Mouse (Mus musculus): ENCODE results near the gene Pdlim7. TPM values are rescaled to one million over a fixed set of nuclear protein-coding genes. Genes with fewer than 3 reads are reported as not detected.

Pdlim7 gene
- polyA plus RNA-seq, 1 experiment from 2014 or later: 155 TPM

DNA sequence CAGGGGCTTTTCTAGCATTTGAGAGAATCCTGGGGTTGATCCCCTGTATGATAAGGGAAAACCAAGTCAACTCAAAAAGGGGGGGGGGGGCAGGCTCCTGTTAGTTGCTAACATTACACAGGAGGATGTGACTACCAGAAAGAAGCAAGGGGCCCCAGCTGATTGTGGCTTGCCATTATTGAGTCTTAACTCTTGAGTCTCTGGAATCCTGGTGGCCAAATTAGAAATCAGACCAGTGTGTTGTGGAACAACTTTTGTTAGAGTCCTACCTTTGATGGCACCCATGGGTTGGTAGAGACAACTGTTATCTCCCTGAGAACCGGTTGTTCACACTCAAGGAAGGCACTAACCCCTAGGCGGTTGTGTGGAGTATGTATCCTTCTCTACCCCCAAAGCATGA is 50.5 kb downstream of the Pdlim7 start:
- 46% methylated on average over 2 of the region's 2 CpGs for WGBS
- Histone ChIP-seq H3K9ac (ENCODE audit: low read length) (no peak overlapping the region), H3K27me3 (ENCODE audit: control insufficient read depth, insufficient read depth, low read length) (no peaks in the 10 kb centered on the region), H3K4me2 (ENCODE audit: low read depth, severe bottlenecking) (no peak overlapping the region), H3K4me3 (ENCODE audit: low read depth, low read length) (no peak overlapping the region), H3K27ac (replicated peaks; ENCODE audit: low read depth, low read length) (no peak overlapping the region), H3K9me3 (ENCODE audit: control insufficient read depth, low read length) (no peaks in the 10 kb centered on the region; the same call in 1 of the 2 replicates), H3K36me3 (ENCODE audit: control insufficient read depth, insufficient read depth, low read length) (peaks cover 17% of the 10 kb centered on the region; the same call in 1 of the 2 replicates), H3K4me1 (ENCODE audit: control insufficient read depth, insufficient read depth, low read length) (peaks cover 24% of the 10 kb centered on the region)
- DNase-seq (ENCODE audit: low spot score) (no peak), ATAC-seq (ENCODE audit: insufficient number of reproducible peaks, low FRiP score, low TSS enrichment, low read depth) (no peak)

GRCm38 (mm10) chr13:55451785-55452549 is 61.5 kb downstream of the Pdlim7 start:
- peaks cover under 1% of the 10 kb centered on the region; the same call in 1 of the 2 replicates for H3K4me1 ChIP-seq (ENCODE audit: control insufficient read depth, insufficient read depth, low read length)
- no peak for ATAC-seq (ENCODE audit: insufficient number of reproducible peaks, low FRiP score, low TSS enrichment, low read depth)
- H3K27me3 ChIP-seq (ENCODE audit: control insufficient read depth, insufficient read depth, low read length): no peaks in the 10 kb centered on the region
- 94% methylated on average over 16 of the region's 16 CpGs for WGBS
- H3K4me3 ChIP-seq (ENCODE audit: low read depth, low read length): no peak overlapping the region
- H3K9ac ChIP-seq (ENCODE audit: low read length): no peak overlapping the region
- no peaks in the 10 kb centered on the region for H3K9me3 ChIP-seq (ENCODE audit: control insufficient read depth, low read length)
- no peak for DNase-seq (ENCODE audit: low spot score)
- peaks cover 38% of the 10 kb centered on the region for H3K36me3 ChIP-seq (ENCODE audit: control insufficient read depth, insufficient read depth, low read length)
- H3K4me2 ChIP-seq (ENCODE audit: low read depth, severe bottlenecking): no peak overlapping the region
- no peak overlapping the region for H3K27ac ChIP-seq (replicated peaks; ENCODE audit: low read depth, low read length)

GRCm38 (mm10) chr13:55451296-55451695 is 62.2 kb downstream of the Pdlim7 start:
- Histone ChIP-seq H3K4me3 (ENCODE audit: low read depth, low read length) (no peak overlapping the region), H3K4me1 (ENCODE audit: control insufficient read depth, insufficient read depth, low read length) (peaks cover 7% of the 10 kb centered on the region), H3K4me2 (ENCODE audit: low read depth, severe bottlenecking) (no peak overlapping the region), H3K27ac (replicated peaks; ENCODE audit: low read depth, low read length) (no peak overlapping the region), H3K36me3 (ENCODE audit: control insufficient read depth, insufficient read depth, low read length) (peaks cover 35% of the 10 kb centered on the region), H3K27me3 (ENCODE audit: control insufficient read depth, insufficient read depth, low read length) (no peaks in the 10 kb centered on the region), H3K9me3 (ENCODE audit: control insufficient read depth, low read length) (no peaks in the 10 kb centered on the region), H3K9ac (ENCODE audit: low read length) (no peak overlapping the region)
- ATAC-seq (ENCODE audit: insufficient number of reproducible peaks, low FRiP score, low TSS enrichment, low read depth): no peak
- DNase-seq (ENCODE audit: low spot score): no peak
- 92% methylated on average over 10 of the region's 10 CpGs for WGBS

DNA sequence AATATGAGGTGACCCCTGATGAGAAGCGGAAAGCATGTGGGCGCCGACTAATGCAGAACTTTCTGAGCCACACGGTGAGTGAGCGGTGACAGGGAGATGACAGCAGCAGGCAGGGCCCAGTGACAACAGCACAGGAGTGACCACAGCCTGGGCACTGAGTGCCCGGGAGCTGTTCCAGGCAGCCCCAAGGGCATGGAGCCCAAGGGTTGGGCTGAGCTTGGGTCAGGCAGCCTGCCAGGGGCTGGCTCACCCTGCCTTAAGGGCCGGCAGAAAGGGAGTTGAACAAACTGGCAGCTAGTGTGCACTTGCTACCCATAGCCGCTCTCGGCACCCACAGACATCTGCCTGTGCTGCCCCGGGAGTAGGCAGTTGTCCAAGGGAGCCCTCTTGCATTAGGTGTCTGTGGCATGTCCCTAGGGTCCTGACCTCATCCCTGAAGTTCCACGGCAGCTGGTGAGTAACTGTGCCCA is 62.9 kb downstream of the Pdlim7 start:
- 94% methylated on average over 11 of the region's 11 CpGs for WGBS
- H3K4me1 ChIP-seq (ENCODE audit: control insufficient read depth, insufficient read depth, low read length): peaks cover 9% of the 10 kb centered on the region

DNA sequence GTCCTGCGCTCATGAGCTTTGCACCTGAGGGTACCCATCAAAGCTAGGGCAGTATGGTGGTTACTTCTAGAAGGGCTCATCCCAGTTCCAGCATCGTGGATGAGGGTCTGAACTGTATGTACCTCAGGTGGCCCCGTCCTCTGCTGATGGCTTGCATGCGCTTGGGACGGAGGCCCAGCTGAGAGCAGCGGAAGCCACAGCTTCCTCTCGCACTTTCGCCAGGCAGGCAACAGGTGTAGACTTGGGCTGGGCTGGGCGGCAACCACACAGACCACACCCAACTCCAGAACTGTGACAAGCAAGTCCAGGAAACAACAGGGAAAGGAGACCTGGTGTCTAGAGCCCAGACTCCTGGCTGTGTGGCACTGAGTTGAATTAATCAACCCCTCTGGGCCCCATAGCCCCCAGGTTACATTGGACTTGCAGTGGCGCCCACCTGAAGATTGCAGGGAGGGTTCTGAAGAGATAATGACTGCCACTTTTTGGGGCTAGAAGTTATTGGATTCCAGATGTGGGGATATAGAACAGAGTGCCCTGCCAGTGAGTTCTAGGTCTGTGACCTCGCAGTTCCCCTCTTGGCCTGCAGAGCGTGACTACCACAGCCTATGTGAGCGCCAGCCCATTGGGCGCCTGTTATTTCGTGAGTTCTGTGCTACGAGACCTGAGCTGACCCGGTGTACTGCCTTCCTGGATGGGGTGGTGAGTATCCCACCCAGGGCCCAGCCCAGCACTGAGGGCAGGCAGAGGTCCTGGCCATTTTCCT is 63.6 kb downstream of the Pdlim7 start:
- no peak for ATAC-seq (ENCODE audit: insufficient number of reproducible peaks, low FRiP score, low TSS enrichment, low read depth)
- H3K27me3 ChIP-seq (ENCODE audit: control insufficient read depth, insufficient read depth, low read length): no peaks in the 10 kb centered on the region
- no peak overlapping the region for H3K9ac ChIP-seq (ENCODE audit: low read length)
- 91% methylated on average over 17 of the region's 17 CpGs for WGBS
- H3K27ac ChIP-seq (replicated peaks; ENCODE audit: low read depth, low read length): no peak overlapping the region
- no peak overlapping the region for H3K4me3 ChIP-seq (ENCODE audit: low read depth, low read length)
- no peaks in the 10 kb centered on the region for H3K9me3 ChIP-seq (ENCODE audit: control insufficient read depth, low read length)
- H3K4me2 ChIP-seq (ENCODE audit: low read depth, severe bottlenecking): no peak overlapping the region
- peaks cover 30% of the 10 kb centered on the region for H3K36me3 ChIP-seq (ENCODE audit: control insufficient read depth, insufficient read depth, low read length)
- peaks cover 9% of the 10 kb centered on the region for H3K4me1 ChIP-seq (ENCODE audit: control insufficient read depth, insufficient read depth, low read length)
- DNase-seq (ENCODE audit: low spot score): no peak

More for the DNA sequence above, 62.9 kb downstream of the Pdlim7 start:
- ATAC-seq (ENCODE audit: insufficient number of reproducible peaks, low FRiP score, low TSS enrichment, low read depth) (no peak), DNase-seq (ENCODE audit: low spot score) (no peak)
- H3K9me3 ChIP-seq (ENCODE audit: control insufficient read depth, low read length): no peaks in the 10 kb centered on the region
- H3K36me3 ChIP-seq (ENCODE audit: control insufficient read depth, insufficient read depth, low read length): peaks cover 31% of the 10 kb centered on the region
- no peak overlapping the region for H3K27ac ChIP-seq (replicated peaks; ENCODE audit: low read depth, low read length)
- no peak overlapping the region for H3K4me2 ChIP-seq (ENCODE audit: low read depth, severe bottlenecking)
- no peaks in the 10 kb centered on the region for H3K27me3 ChIP-seq (ENCODE audit: control insufficient read depth, insufficient read depth, low read length)
- H3K4me3 ChIP-seq (ENCODE audit: low read depth, low read length): no peak overlapping the region
- no peak overlapping the region for H3K9ac ChIP-seq (ENCODE audit: low read length)

DNA sequence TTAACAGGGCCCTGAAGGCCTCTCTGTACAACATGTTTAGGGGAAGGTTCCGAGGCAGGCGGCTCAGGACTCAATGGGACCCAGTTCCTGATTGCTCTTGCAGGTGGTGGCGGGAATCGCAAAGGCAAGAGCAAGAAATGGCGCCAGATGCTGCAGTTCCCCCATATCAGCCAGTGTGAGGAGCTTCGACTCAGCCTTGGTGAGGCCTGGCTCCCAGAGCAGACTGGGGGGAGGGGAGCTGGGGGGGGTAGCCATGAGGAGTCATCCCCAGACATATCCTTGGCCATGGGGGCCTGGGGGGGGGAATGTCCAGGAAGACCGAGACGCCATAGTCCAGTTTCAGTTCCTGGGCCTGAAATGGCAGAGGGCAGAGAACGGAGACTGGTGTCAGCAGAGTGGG is 64.3 kb downstream of the Pdlim7 start:
- Histone ChIP-seq H3K4me1 (ENCODE audit: control insufficient read depth, insufficient read depth, low read length) (peaks cover 9% of the 10 kb centered on the region), H3K4me3 (ENCODE audit: low read depth, low read length) (no peak overlapping the region), H3K36me3 (ENCODE audit: control insufficient read depth, insufficient read depth, low read length) (peaks cover 30% of the 10 kb centered on the region), H3K4me2 (ENCODE audit: low read depth, severe bottlenecking) (0 out of 2 replicates have a peak overlapping the region, but pooled peaks have one; percentile 4), H3K9me3 (ENCODE audit: control insufficient read depth, low read length) (no peaks in the 10 kb centered on the region), H3K27me3 (ENCODE audit: control insufficient read depth, insufficient read depth, low read length) (no peaks in the 10 kb centered on the region), H3K9ac (ENCODE audit: low read length) (no peak overlapping the region), H3K27ac (replicated peaks; ENCODE audit: low read depth, low read length) (no peak overlapping the region)
- WGBS: 95% methylated on average over 9 of the region's 9 CpGs
- no peak for DNase-seq (ENCODE audit: low spot score)
- no peak for ATAC-seq (ENCODE audit: insufficient number of reproducible peaks, low FRiP score, low TSS enrichment, low read depth)

DNA sequence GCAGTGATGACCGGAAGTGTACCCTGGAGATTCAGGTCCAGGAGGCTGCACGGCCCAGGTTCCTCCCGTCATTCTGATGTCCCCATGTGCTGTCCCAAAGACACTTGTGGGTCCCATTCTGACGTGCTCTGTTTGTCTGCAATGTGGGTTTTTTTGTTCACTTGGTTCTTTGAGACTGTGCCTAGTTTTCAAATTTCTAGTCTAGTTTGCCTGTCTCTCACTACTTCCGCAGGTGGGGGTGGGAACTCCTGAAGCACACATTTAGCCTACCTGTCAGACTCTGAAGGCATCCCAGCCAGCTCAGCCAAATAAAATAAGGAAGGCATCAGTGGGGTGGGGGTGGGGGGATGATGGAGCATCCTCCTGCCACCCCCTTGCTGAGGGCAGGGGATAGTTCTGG is 65.3 kb downstream of the Pdlim7 start:
- Histone ChIP-seq H3K36me3 (ENCODE audit: control insufficient read depth, insufficient read depth, low read length) (peaks cover 25% of the 10 kb centered on the region), H3K4me2 (ENCODE audit: low read depth, severe bottlenecking) (no peak overlapping the region), H3K27me3 (ENCODE audit: control insufficient read depth, insufficient read depth, low read length) (no peaks in the 10 kb centered on the region), H3K9me3 (ENCODE audit: control insufficient read depth, low read length) (no peaks in the 10 kb centered on the region), H3K27ac (replicated peaks; ENCODE audit: low read depth, low read length) (no peak overlapping the region), H3K4me3 (ENCODE audit: low read depth, low read length) (no peak overlapping the region), H3K9ac (ENCODE audit: low read length) (no peak overlapping the region), H3K4me1 (ENCODE audit: control insufficient read depth, insufficient read depth, low read length) (peaks cover 12% of the 10 kb centered on the region)
- ATAC-seq (ENCODE audit: insufficient number of reproducible peaks, low FRiP score, low TSS enrichment, low read depth): no peak
- 96% methylated on average over 5 of the region's 5 CpGs for WGBS
- no peak for DNase-seq (ENCODE audit: low spot score)

DNA sequence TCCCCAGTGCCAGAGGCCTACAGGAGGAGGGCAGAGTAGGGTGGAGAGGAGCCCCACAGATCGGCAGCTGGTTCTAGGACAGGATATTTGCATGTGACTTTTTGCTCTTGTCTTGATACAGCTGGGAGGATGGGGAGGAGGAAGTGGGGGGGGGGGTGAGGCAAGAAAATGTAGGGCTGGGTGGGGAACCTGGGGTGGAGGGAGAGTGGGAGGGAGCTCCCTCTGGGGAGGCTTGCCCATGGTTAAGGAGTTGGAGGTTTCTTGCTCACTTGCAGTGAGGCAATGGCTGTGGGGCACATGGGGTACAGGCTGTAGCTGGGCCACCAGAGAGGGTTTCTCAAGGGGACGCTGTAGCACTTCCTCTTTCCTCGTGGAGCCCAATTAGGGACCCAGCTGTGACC is 65.9 kb downstream of the Pdlim7 start:
- ATAC-seq (ENCODE audit: insufficient number of reproducible peaks, low FRiP score, low TSS enrichment, low read depth) (no peak), DNase-seq (ENCODE audit: low spot score) (no peak)
- Histone ChIP-seq H3K4me3 (ENCODE audit: low read depth, low read length) (no peak overlapping the region), H3K4me1 (ENCODE audit: control insufficient read depth, insufficient read depth, low read length) (peaks cover 12% of the 10 kb centered on the region), H3K36me3 (ENCODE audit: control insufficient read depth, insufficient read depth, low read length) (peaks cover 22% of the 10 kb centered on the region), H3K4me2 (ENCODE audit: low read depth, severe bottlenecking) (no peak overlapping the region), H3K9ac (ENCODE audit: low read length) (no peak overlapping the region), H3K27ac (replicated peaks; ENCODE audit: low read depth, low read length) (no peak overlapping the region), H3K27me3 (ENCODE audit: control insufficient read depth, insufficient read depth, low read length) (no peaks in the 10 kb centered on the region), H3K9me3 (ENCODE audit: control insufficient read depth, low read length) (no peaks in the 10 kb centered on the region)
- 62% methylated on average over 3 of the region's 3 CpGs for WGBS

Measured in limb, embryonic 11.5 days (tissue).